21 mouse cellular contexts compared by ENCODE assay signal in the genomic region with DNA sequence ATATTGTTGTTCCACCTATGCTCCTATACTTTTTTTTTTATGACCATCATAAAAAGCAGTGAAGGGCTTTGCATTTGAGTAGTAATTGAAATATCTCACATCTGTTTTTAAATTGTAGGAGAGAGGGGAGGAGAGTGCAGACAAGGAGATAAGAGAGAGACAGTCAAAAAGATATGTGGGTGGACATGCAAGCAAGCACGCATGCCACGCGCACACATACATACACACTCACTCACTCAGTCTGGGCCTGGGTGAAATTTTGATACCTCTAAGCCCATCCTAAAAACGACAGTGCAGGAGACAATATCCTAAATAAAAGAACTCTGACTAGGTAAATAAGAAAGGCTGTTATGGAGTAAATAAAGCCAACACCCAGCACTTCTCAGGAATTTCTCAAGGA.
"Had no signal": no experiment of that assay in that cellular context is flagged by ENCODE, and none has a peak within 500 bp of the region (broad histone marks: within the 10 kb centered on the region; RNA-seq: fewer than 3 reads in every experiment).

No protein-coding gene starts in this region.

- H3K9ac ChIP-seq: limb, embryonic 13.5 days; midbrain, embryonic 12.5 days; neural tube, embryonic 12.5 days; neural tube, embryonic 15.5 days had no signal

- H3K27ac ChIP-seq: kidney, postnatal 0 days; layer of hippocampus, adult 2 months; limb, embryonic 10.5 days; limb, embryonic 13.5 days; midbrain, embryonic 12.5 days; neural tube, embryonic 12.5 days; neural tube, embryonic 15.5 days; stomach, postnatal 0 days had no signal

- H3K4me3 ChIP-seq: layer of hippocampus, adult 2 months; limb, embryonic 10.5 days; limb, embryonic 13.5 days; midbrain, embryonic 12.5 days; neural tube, embryonic 12.5 days; neural tube, embryonic 15.5 days had no signal

- H3K4me1 ChIP-seq: limb, embryonic 10.5 days; limb, embryonic 13.5 days; midbrain, embryonic 12.5 days; neural tube, embryonic 12.5 days; neural tube, embryonic 15.5 days had no signal

- DNase-seq: kidney, adult 2 months; kidney, postnatal 25 days; layer of hippocampus, adult 9-11 months; lung, adult 2 months; lung, postnatal 14 days; lung, postnatal 4 days; right cerebral cortex, adult 18-20 months; right cerebral cortex, postnatal 14 days; right cerebral cortex, postnatal 4 days; thymus, adult 2 months; thymus, postnatal 14 days; thymus, postnatal 4 days had no signal

- ATAC-seq: midbrain, embryonic 16.5 days had no signal

- H3K36me3 ChIP-seq: neural tube, embryonic 12.5 days; neural tube, embryonic 15.5 days had no signal

- H3K27me3 ChIP-seq: limb, embryonic 13.5 days; midbrain, embryonic 12.5 days; neural tube, embryonic 12.5 days; neural tube, embryonic 15.5 days had no signal

- H3K4me2 ChIP-seq: limb, embryonic 13.5 days; midbrain, embryonic 12.5 days; neural tube, embryonic 12.5 days; neural tube, embryonic 15.5 days had no signal

- H3K9me3 ChIP-seq: limb, embryonic 10.5 days; limb, embryonic 13.5 days; midbrain, embryonic 12.5 days; neural tube, embryonic 12.5 days; neural tube, embryonic 15.5 days had no signal
